Mouse (Mus musculus) cerebellum, adult 2 months (tissue): Measurements from ENCODE around the gene Fam173a. TPM values are rescaled to one million over a fixed set of nuclear protein-coding genes. Genes with fewer than 3 reads are reported as not detected.

Source experiments
- DNase-seq, 2 experiments: peaks; one replicate each; pipeline ENCODE4 v3.0.0; 2021
- H3K27ac ChIP-seq: fragments of 200-500 bp; 2 replicates; pipeline ENCODE4 v1.5.1; 2012; ENCODE audit warnings: low read length, control low read depth, inconsistent platforms; ENCODE audit not compliant: insufficient read depth
- H3K27me3 ChIP-seq: fragments of 200-500 bp; 2 replicates; pipeline ENCODE4 v1.6.1; 2012; ENCODE audit warnings: inconsistent platforms, mild to moderate bottlenecking, low read length, moderate library complexity; ENCODE audit not compliant: control insufficient read depth, insufficient read depth
- H3K4me1 ChIP-seq: fragments of 200-500 bp; 2 replicates; pipeline ENCODE4 v1.6.1; 2011; ENCODE audit warnings: low read length; ENCODE audit not compliant: control insufficient read depth, insufficient read depth
- H3K4me3 ChIP-seq: fragments of 200-500 bp; replicated peaks from 2 replicates; pipeline ENCODE3; 2011; ENCODE audit warnings: mild to moderate bottlenecking, low read depth, low read length, control low read depth; ENCODE audit not compliant: insufficient read depth
- CTCF ChIP-seq: fragments of 200-500 bp; IDR thresholded peaks from 2 replicates; pipeline ENCODE4 v1.5.1; 2011; ENCODE audit warnings: low read depth, mild to moderate bottlenecking, control low read depth, low read length, moderate library complexity, borderline replicate concordance; ENCODE audit not compliant: insufficient read depth
- POLR2A ChIP-seq: fragments of 200-500 bp; IDR thresholded peaks from 2 replicates; pipeline ENCODE4 v1.6.1; 2011; ENCODE audit warnings: low read length, control low read depth, borderline replicate concordance; ENCODE audit not compliant: insufficient read depth
- WGBS: fragments of 180-500 bp; shearing (Covaris S2); methylation state at CpG from one replicate; pipeline ENCODE4 v1.1.7; 2018; 5-methylcytosine and 5-hydroxymethylcytosine counted together
- polyA plus RNA-seq: library from polyadenylated mRNA; depleted of rRNA; stranded (reverse); fragments of >200 nt; gene quantifications from 2 replicates; pipeline ENCODE4 v1.2.3, GENCODE M21; 2012

Gene Fam173a
- polyA plus RNA-seq, 1 experiment = 167 TPM

GRCm38 (mm10) chr17:25831451-25832281, 39.0 kb upstream of the Fam173a start:
- WGBS = 37% methylated on average over 21 of the region's 21 CpGs
- Histone ChIP-seq H3K27ac (no peak overlapping the region), H3K4me1 (peaks cover 50% of the 10 kb centered on the region), H3K4me3 (peak overlapping the region; percentile 81), H3K27me3 (no peaks in the 10 kb centered on the region)
- peak; percentile 59 to 64 for DNase-seq
- no peak for TF ChIP-seq CTCF
- no peak for TF ChIP-seq POLR2A

DNA sequence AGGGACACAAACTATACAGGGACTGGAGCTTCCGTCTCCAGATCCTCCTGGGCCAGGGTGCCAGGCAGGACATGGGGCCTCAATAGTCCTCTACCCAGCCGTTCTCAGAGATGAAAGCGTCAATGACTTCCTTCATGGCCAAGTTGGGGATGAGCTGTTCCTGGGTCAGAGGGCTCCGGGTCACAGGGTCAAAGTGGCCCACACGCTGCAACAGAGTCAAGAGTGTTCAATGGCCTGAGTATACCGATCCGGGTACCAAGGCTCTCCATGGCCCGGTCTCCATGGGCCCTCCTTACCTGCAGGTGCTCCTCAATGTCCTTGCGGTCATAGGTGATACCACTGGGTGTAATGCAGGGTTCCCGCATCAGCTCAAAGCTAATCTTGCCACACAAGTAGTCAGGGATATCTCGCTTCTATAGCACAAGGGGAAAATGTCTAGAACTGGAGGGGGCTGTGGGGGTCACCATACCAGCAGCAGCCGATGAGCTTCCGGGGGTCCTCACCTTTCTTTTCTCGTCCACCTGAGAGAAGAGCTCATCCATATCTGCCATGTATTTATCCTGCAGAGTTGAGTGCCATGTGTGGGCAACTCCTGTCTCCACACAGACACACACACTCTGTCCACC, 38.2 kb upstream of the Fam173a start:
- WGBS = 77% methylated on average over 14 of the region's 14 CpGs
- no peaks in the 10 kb centered on the region for H3K27me3 ChIP-seq
- TF ChIP-seq POLR2A = no peak
- TF ChIP-seq CTCF = no peak
- no peak overlapping the region for H3K27ac ChIP-seq
- DNase-seq = no peak
- peaks cover 45% of the 10 kb centered on the region for H3K4me1 ChIP-seq
- no peak overlapping the region for H3K4me3 ChIP-seq

GRCm38 (mm10) chr17:25830200-25830753, 37.6 kb upstream of the Fam173a start:
- 80% methylated on average over 4 of the region's 4 CpGs for WGBS
- Histone ChIP-seq H3K4me1 (peaks cover 39% of the 10 kb centered on the region), H3K4me3 (no peak overlapping the region), H3K27me3 (no peaks in the 10 kb centered on the region), H3K27ac (no peak overlapping the region)
- no peak for DNase-seq
- TF ChIP-seq CTCF = no peak
- TF ChIP-seq POLR2A = no peak

GRCm38 (mm10) chr17:25829558-25830017, 36.9 kb upstream of the Fam173a start:
- no peak for DNase-seq
- Histone ChIP-seq H3K4me1 (peaks cover 32% of the 10 kb centered on the region), H3K27me3 (no peaks in the 10 kb centered on the region), H3K27ac (no peak overlapping the region), H3K4me3 (peak overlapping the region; percentile 92)
- no peak for TF ChIP-seq CTCF
- peak; percentile 22; the same call in 1 of the 2 replicates for TF ChIP-seq POLR2A
- 16% methylated on average over 8 of the region's 8 CpGs for whole genome bisulfite sequencing

DNA sequence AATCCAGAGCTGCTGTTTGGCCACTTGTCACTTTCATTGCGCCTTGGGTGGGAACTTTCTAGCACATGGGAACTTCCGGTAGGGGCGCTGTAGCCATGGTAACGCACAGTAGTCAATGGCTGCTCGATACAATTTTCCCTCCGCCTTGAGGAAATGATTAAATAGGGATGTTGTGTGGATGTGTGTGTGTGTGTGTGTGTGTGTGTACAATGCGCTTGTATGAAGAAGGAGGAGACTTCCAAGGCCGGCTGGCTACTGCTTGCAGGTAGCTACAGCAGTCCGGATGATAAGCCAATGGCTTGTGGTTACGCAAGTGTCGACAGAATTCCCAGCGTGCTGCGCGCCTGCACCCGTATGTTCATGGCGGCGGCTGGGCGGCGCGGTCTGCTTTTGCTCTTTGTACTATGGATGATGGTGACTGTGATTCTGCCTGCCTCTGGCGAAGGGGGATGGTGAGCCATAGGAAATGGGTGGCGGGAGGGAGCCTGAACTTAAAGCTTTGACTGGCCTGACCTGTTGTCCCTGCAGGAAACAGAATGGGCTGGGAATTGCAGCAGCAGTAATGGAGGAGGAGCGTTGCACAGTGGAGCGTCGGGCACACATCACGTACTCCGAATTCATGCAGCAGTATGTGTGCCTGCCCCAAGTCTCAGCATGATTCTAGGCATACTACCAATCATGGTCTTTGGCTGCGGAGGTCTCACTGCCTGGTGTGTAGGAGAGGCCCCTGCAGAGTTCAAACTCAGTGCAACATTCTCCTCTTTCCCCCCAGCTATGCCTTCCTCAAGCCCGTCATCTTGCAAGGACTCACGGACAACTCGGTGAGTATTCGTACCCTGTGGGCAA, 36.2 kb upstream of the Fam173a start, which contains the start of gene Jmjd8:
Jmjd8 (plus strand) TSS at position 156 of the 846 bp plus-strand sequence.
- WGBS = 1% methylated on average over 32 of the region's 32 CpGs
- Histone ChIP-seq H3K4me3 (peak within 1 kb of the TSS; percentile 92), H3K27me3 (no peaks in the 10 kb centered on the region), H3K27ac (peak within 1 kb of the TSS; percentile 52), H3K4me1 (peaks cover 33% of the 10 kb centered on the region)
- DNase-seq = peak; percentile 84 to 85
- TF ChIP-seq CTCF = peak; percentile 58; the same call in 1 of the 2 replicates
- peak; percentile 80 for TF ChIP-seq POLR2A

DNA sequence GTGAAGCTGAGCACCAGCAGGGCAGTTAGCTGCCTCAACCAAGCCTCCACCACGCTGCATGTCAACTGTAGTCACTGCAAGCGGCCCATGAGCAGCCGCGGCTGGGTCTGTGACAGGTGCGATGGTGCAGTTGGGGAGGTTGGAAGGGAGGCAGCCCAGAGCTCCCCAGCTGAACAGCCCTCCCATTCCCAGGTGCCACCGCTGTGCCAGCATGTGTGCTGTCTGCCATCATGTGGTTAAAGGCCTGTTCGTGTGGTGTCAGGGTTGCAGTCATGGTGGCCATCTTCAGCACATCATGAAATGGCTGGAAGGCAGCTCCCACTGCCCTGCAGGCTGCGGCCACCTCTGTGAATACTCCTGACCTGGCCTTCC, 35.5 kb upstream of the Fam173a start:
- WGBS = 66% methylated on average over 8 of the region's 8 CpGs
- H3K27me3 ChIP-seq = no peaks in the 10 kb centered on the region
- peaks cover 33% of the 10 kb centered on the region for H3K4me1 ChIP-seq
- peak overlapping the region; percentile 92 for H3K4me3 ChIP-seq
- TF ChIP-seq CTCF (no peak), POLR2A (no peak)
- peak overlapping the region; percentile 6; the same call in 1 of the 2 replicates for H3K27ac ChIP-seq
- no peak for DNase-seq

GRCm38 (mm10) chr17:25827546-25828222, 35.0 kb upstream of the Fam173a start:
- no peak overlapping the region for H3K27ac ChIP-seq
- no peaks in the 10 kb centered on the region for H3K27me3 ChIP-seq
- H3K4me3 ChIP-seq = no peak overlapping the region
- TF ChIP-seq CTCF (no peak), POLR2A (no peak)
- DNase-seq = no peak
- peaks cover 33% of the 10 kb centered on the region for H3K4me1 ChIP-seq
- 76% methylated on average over 22 of the region's 22 CpGs for WGBS
